In the genomic region with DNA sequence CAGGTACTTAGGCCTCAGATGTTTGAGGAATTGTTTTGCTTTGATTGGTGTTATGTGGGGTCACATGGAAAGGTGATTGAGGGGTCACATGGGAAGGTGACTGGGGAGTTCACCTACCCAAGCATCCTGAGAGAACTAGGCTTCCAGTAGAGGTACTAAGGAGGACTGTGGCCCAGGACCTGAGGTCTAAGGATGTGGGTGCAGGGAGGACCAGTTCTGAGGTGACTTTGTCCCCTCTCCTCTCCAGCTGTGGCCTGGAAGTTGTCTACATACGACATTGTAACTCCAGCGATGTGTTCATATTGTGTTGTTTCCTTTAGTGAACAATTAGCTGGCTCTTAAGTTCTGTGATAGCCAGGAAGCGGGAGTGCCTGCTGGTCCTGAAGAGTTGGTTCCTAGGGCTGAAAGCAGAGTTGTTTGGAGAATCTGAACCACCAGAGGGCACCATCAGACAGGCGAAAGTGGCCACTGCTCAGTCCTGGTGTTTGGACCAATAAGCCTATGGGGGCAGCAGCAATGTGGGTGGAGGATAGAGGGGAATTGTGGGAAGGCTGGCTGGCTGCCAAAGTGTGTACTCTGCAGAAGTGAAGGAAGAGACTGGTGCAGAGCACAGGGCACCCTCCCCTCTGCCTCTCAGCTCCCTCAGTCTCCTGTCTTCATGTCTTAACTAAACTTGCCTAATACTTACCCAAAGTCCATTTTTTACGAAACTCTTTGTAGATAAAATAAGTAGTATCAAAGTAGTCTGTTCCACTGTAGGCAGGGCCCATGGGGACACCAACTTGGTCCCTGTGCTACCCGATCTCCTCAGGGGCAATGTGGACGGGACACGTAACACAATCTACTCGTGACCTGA, we compare ENCODE assay signal across 8 mouse cellular contexts. TPM values are rescaled to one million over a fixed set of nuclear protein-coding genes. Genes with fewer than 3 reads are reported as not detected.
DNase-seq lines count a peak whose midpoint lies in the region; ATAC-seq and TF ChIP-seq lines count a peak whose summit lies in the region.

No protein-coding gene starts in this region.

- in situ Hi-C loops in CH12.LX (cut with MboI; ENCODE audit: low pct_ligation_motif_present, low pct_unique_long_range_greater_than_20kb, low sequenced_read_pairs), result loop anchor here (5.0 kb wide), 2 partner anchors 126 to 201 kb away; a partner anchor contains a TSS

- no peak overlapping the region for H3K4me3 ChIP-seq in CH12.LX (replicated peaks in 1 of 3; ENCODE audit: low read depth in 2 of 3, low read length in 2 of 3, poor library complexity in 1 of 3)
- H3K4me3 ChIP-seq in forebrain, embryonic 15.5 days, result no peak overlapping the region
- no peak overlapping the region for H3K4me3 ChIP-seq in liver, postnatal 0 days (ENCODE audit: low read depth, low read length)
- no peak overlapping the region for H3K4me3 ChIP-seq in neural tube, embryonic 15.5 days (replicated peaks)

- H3K9me3 ChIP-seq in CH12.LX (replicated peaks; ENCODE audit: low read length), result no peaks in the 10 kb centered on the region
- H3K9me3 ChIP-seq in forebrain, embryonic 15.5 days, result no peaks in the 10 kb centered on the region
- H3K9me3 ChIP-seq in liver, postnatal 0 days (ENCODE audit: low read length), result no peaks in the 10 kb centered on the region
- no peaks in the 10 kb centered on the region for H3K9me3 ChIP-seq in neural tube, embryonic 15.5 days (replicated peaks)

- dilution Hi-C loops in CH12.LX (cut with MboI; ENCODE audit: extremely low pct_ligation_motif_present, extremely low pct_unique_long_range_greater_than_20kb, low sequenced_read_pairs), result no loop called here

- peak; percentile 35 to 99; a peak in 3 of 4 replicates for TF ChIP-seq CTCF in CH12.LX (conservative IDR thresholded peaks at IDR 0.05 in 1 of 2, IDR thresholded peaks at IDR 0.05 in 1 of 2; ENCODE audit: low read depth in 2 of 2, low read length in 2 of 2)
- TF ChIP-seq CTCF in liver, postnatal 0 days (IDR thresholded peaks at IDR 0.05; ENCODE audit: low read depth), result peak; percentile 90

- intact Hi-C loops in heart, postnatal 25 days (cut with DNase I), result loop anchor here (1.0 to 5.0 kb wide), 3 partner anchors 121 to 202 kb away; no protein-coding TSS in a partner anchor

- peak; percentile 92 for ATAC-seq in forebrain, embryonic 15.5 days (replicated peaks)
- peak; percentile 92 for ATAC-seq in liver, postnatal 0 days
- ATAC-seq in neural tube, embryonic 15.5 days (ENCODE audit: low FRiP score), result peak; percentile 94

- peak; percentile 88 for DNase-seq in CH12.LX (ENCODE audit: extremely low read depth)
- DNase-seq in c-Kit-positive CD71-positive TER-119-positive erythroid progenitor cells, embryonic 14.5 days (ENCODE audit: low spot score), result peak; percentile 58
- DNase-seq in heart, postnatal 25 days (ENCODE audit: low spot score), result peak; percentile 81
- DNase-seq in layer of hippocampus, adult 11-12 months (ENCODE audit: low spot score), result peak; percentile 96
- DNase-seq in liver, postnatal 0 days, result peak; percentile 87
- DNase-seq in testis, postnatal 10 days (ENCODE audit: low spot score), result peak; percentile 96

- no peak for TF ChIP-seq POLR2A in CH12.LX (IDR thresholded peaks at IDR 0.05; ENCODE audit: low read depth, low read length)

- H3K36me3 ChIP-seq in CH12.LX (replicated peaks in 1 of 2; ENCODE audit: control insufficient read depth in 1 of 2, insufficient read depth in 1 of 2, low read length in 1 of 2), result no peaks in the 10 kb centered on the region
- H3K36me3 ChIP-seq in forebrain, embryonic 15.5 days, result no peaks in the 10 kb centered on the region
- H3K36me3 ChIP-seq in liver, postnatal 0 days (replicated peaks; ENCODE audit: insufficient read depth, low read length), result no peaks in the 10 kb centered on the region
- H3K36me3 ChIP-seq in neural tube, embryonic 15.5 days, result no peaks in the 10 kb centered on the region

- H3K4me2 ChIP-seq in CH12.LX (ENCODE audit: insufficient read depth, low read depth, poor library complexity, severe bottlenecking), result no peak overlapping the region
- no peak overlapping the region for H3K4me2 ChIP-seq in forebrain, embryonic 15.5 days (replicated peaks)
- H3K4me2 ChIP-seq in liver, postnatal 0 days (ENCODE audit: low read depth, low read length), result no peak overlapping the region
- no peak overlapping the region for H3K4me2 ChIP-seq in neural tube, embryonic 15.5 days

- H3K9ac ChIP-seq in CH12.LX (ENCODE audit: insufficient read depth, low read depth), result no peak overlapping the region
- H3K9ac ChIP-seq in forebrain, embryonic 15.5 days (replicated peaks), result no peak overlapping the region
- no peak overlapping the region for H3K9ac ChIP-seq in liver, postnatal 0 days (replicated peaks)
- H3K9ac ChIP-seq in neural tube, embryonic 15.5 days (replicated peaks), result no peak overlapping the region

- H3K27ac ChIP-seq in CH12.LX (ENCODE audit: insufficient read depth, low read depth), result no peak overlapping the region
- no peak overlapping the region for H3K27ac ChIP-seq in forebrain, embryonic 15.5 days (replicated peaks)
- H3K27ac ChIP-seq in liver, postnatal 0 days (ENCODE audit: low read depth), result no peak overlapping the region
- H3K27ac ChIP-seq in neural tube, embryonic 15.5 days (replicated peaks), result no peak overlapping the region

- 53% methylated on average over 9 of the region's 9 CpGs for WGBS in forebrain, embryonic 15.5 days
- 53% methylated on average over 9 of the region's 9 CpGs for WGBS in liver, postnatal 0 days (ENCODE audit: insufficient replicate concordance)
- WGBS in neural tube, embryonic 15.5 days, result 62% methylated on average over 9 of the region's 9 CpGs

- peaks cover 28 to 60% of the 10 kb centered on the region in 2 experiments for H3K4me1 ChIP-seq in CH12.LX (ENCODE audit: control insufficient read depth in 1 of 2, insufficient read depth in 2 of 2)
- H3K4me1 ChIP-seq in forebrain, embryonic 15.5 days, result no peaks in the 10 kb centered on the region; the same call in 1 of the 2 replicates
- peaks cover 6% of the 10 kb centered on the region for H3K4me1 ChIP-seq in liver, postnatal 0 days (ENCODE audit: insufficient read depth)
- H3K4me1 ChIP-seq in neural tube, embryonic 15.5 days, result peaks cover 6% of the 10 kb centered on the region

- H3K27me3 ChIP-seq in CH12.LX (replicated peaks), result no peaks in the 10 kb centered on the region
- H3K27me3 ChIP-seq in forebrain, embryonic 15.5 days, result no peaks in the 10 kb centered on the region
- no peaks in the 10 kb centered on the region for H3K27me3 ChIP-seq in liver, postnatal 0 days (ENCODE audit: insufficient read depth, low read length)
- no peaks in the 10 kb centered on the region for H3K27me3 ChIP-seq in neural tube, embryonic 15.5 days (replicated peaks)

- no peaks in the 10 kb centered on the region for H3K79me2 ChIP-seq in CH12.LX (replicated peaks; ENCODE audit: control insufficient read depth, extremely low read depth, insufficient read depth, poor library complexity, severe bottlenecking)

- peak; percentile 17; the same call in 1 of the 2 replicates for TF ChIP-seq EP300 in CH12.LX (IDR thresholded peaks at IDR 0.05; ENCODE audit: low read length)
- no peak for TF ChIP-seq EP300 in liver, postnatal 0 days (IDR thresholded peaks at IDR 0.05; ENCODE audit: low read depth)

- no peak; the same call in none of the 2 replicates for TF ChIP-seq RAD21 in CH12.LX (IDR thresholded peaks at IDR 0.05; ENCODE audit: low read depth, low read length)

TF ChIP-seq in CH12.LX, 34 proteins besides CTCF, POLR2A, EP300 and RAD21 (continues in another document):
- TF ChIP-seq CHD1 (IDR thresholded peaks at IDR 0.05; ENCODE audit: low read depth, low read length), result no peak
- peak; percentile 84 for TF ChIP-seq SIN3A (IDR thresholded peaks at IDR 0.05; ENCODE audit: low read length)
- no peak for TF ChIP-seq ETS1 (conservative IDR thresholded peaks at IDR 0.05; ENCODE audit: low read depth, low read length)
- peak; percentile 90 for TF ChIP-seq MAZ (IDR thresholded peaks at IDR 0.05; ENCODE audit: low read depth, low read length)
- no peak for TF ChIP-seq MAFK (IDR thresholded peaks at IDR 0.05; ENCODE audit: insufficient replicate concordance, low read length)
- peak; percentile 63 for TF ChIP-seq TCF12 (IDR thresholded peaks at IDR 0.05; ENCODE audit: low read depth, low read length)
- TF ChIP-seq POLR2AphosphoS2 (IDR thresholded peaks at IDR 0.05; ENCODE audit: low read depth, low read length), result no peak
- TF ChIP-seq NRF1 (IDR thresholded peaks at IDR 0.05; ENCODE audit: low read depth, low read length), result peak; percentile 40; the same call in 1 of the 2 replicates
- peak; percentile 95 for TF ChIP-seq ZC3H11A (IDR thresholded peaks at IDR 0.05; ENCODE audit: low read depth, low read length)
- no peak for TF ChIP-seq UBTF (IDR thresholded peaks at IDR 0.05; ENCODE audit: low read depth, low read length)
- no peak for TF ChIP-seq ZMIZ1 (IDR thresholded peaks at IDR 0.05; ENCODE audit: low read depth, low read length)
- peak; percentile 99 for TF ChIP-seq SMC3 (IDR thresholded peaks at IDR 0.05; ENCODE audit: low read depth, low read length)
- TF ChIP-seq USF1 (IDR thresholded peaks at IDR 0.05; ENCODE audit: low read depth, low read length), result no peak
- no peak for TF ChIP-seq USF2 (conservative IDR thresholded peaks at IDR 0.05; ENCODE audit: low read depth, low read length)
- TF ChIP-seq CHD2 (IDR thresholded peaks at IDR 0.05; ENCODE audit: low read length), result peak; percentile 30; the same call in 1 of the 2 replicates
- TF ChIP-seq KAT2A (IDR thresholded peaks at IDR 0.05; ENCODE audit: insufficient replicate concordance, low read length), result no peak
- peak; percentile 50 for TF ChIP-seq ELF1 (IDR thresholded peaks at IDR 0.05; ENCODE audit: low read depth, low read length)
- TF ChIP-seq PAX5 (IDR thresholded peaks at IDR 0.05; ENCODE audit: low read length), result no peak
- peak; percentile 30 for TF ChIP-seq HCFC1 (IDR thresholded peaks at IDR 0.05; ENCODE audit: low read depth, low read length)

RNA-seq across cellular contexts. Expression of a gene that starts 11.3 kb away (rescaled TPM):
- not detected in 2 replicates for total RNA-seq in CH12.LX (2012; rRNA removed)
- not detected in 2 replicates for total RNA-seq in CH12.LX (2014; rRNA removed)
- polyA plus RNA-seq in CH12.LX (2012; ENCODE audit: insufficient read length, low read depth), result not detected in 2 replicates
- polyA plus RNA-seq in forebrain, embryonic 15.5 days (2015; fragmentation: Nextera tagmentation; extraction: Ambion mirVana), result not detected in 2 replicates
- total RNA-seq in heart, postnatal 25 days (2021), result not detected
- polyA plus RNA-seq in liver, postnatal 0 days (2015; fragmentation: Nextera tagmentation; extraction: Ambion mirVana), result not detected in 2 replicates
- not detected in 2 replicates for polyA plus RNA-seq in neural tube, embryonic 15.5 days (2015; fragmentation: Nextera tagmentation; extraction: Ambion mirVana)

RNA-seq across cellular contexts. Expression of a gene that starts 56.7 kb away (rescaled TPM):
- total RNA-seq in CH12.LX (2012; rRNA removed), result not detected in 2 replicates
- total RNA-seq in CH12.LX (2014; rRNA removed), result not detected in 2 replicates
- polyA plus RNA-seq in CH12.LX (2012; ENCODE audit: insufficient read length, low read depth), result not detected in 2 replicates
- polyA plus RNA-seq in forebrain, embryonic 15.5 days (2015; fragmentation: Nextera tagmentation; extraction: Ambion mirVana), result 21.1 and 23.3 TPM in 2 replicates
- total RNA-seq in heart, postnatal 25 days (2021), result 100 to 1,000 TPM; 123 to 126 TPM
- 9.0 and 9.3 TPM in 2 replicates for polyA plus RNA-seq in liver, postnatal 0 days (2015; fragmentation: Nextera tagmentation; extraction: Ambion mirVana)
- 59.1 and 88.5 TPM in 2 replicates for polyA plus RNA-seq in neural tube, embryonic 15.5 days (2015; fragmentation: Nextera tagmentation; extraction: Ambion mirVana)

Comparison
In these comparisons a context has a peak if more than half of its experiments do, and no peak if none do; other contexts are left out.
1. RNA of a gene that starts 56.7 kb away (polyA plus RNA-seq): 59.1 to 88.5 TPM in neural tube, embryonic 15.5 days, 21.1 to 23.3 TPM in forebrain, embryonic 15.5 days and 9.0 to 9.3 TPM in liver, postnatal 0 days; not detected in CH12.LX; every median in the first group is over 10 times any median in the second.
2. Peak in every context shown above with its lines, with median percentiles within 50 percentile points of each other: DNase-seq and ATAC-seq.